Mouse (Mus musculus): ENCODE measurements around the gene Riiad1. TPM values are rescaled to one million over a fixed set of nuclear protein-coding genes. Genes with fewer than 3 reads are reported as not detected.

Gene Riiad1
- 14.1 and 16.1 TPM in 2 replicates for polyA plus RNA-seq (2015; fragmentation: Nextera tagmentation; extraction: Ambion mirVana)

DNA sequence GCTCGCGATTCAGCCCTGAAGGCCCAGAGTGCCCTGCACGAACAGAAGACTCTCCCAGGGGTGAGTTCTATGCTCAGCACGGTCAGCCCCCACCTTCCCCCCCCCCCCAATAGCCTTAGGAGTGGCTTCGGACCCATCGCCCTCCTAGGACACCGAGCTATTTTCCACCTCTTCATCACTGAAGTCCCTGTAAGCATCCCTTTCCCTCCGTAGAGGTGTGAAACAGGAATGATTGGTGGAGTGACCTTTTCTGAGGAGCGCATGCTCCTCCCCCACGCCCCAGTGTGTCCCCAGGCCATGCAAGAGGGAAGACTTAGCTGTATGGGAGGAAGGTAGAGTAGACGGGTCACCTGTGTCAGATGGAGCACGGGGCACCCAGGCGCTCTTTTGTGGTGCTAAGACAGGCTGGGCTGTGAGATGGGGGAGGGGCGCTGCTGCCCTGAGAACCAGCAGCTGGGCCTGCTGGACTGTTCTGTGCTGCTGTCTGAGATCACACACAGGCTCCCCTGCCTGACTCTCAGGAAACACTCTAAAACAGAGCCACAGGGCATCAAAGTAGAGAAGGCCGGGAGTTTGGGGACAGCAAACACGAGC is at the start of gene Riiad1:
Gene Riiad1 (minus strand): TSS at position 51 of the 594 bp plus-strand sequence.
- Histone ChIP-seq H3K9me3 (replicated peaks) (no peaks in the 10 kb centered on the region), H3K27me3 (replicated peaks) (no peaks in the 10 kb centered on the region), H3K4me1 (peaks cover 75% of the 10 kb centered on the region), H3K9ac (replicated peaks) (peak within 1 kb of the TSS; percentile 84), H3K4me3 (replicated peaks) (peak within 1 kb of the TSS; percentile 63), H3K4me2 (peak within 1 kb of the TSS; percentile 78), H3K36me3 (peaks cover 19% of the 10 kb centered on the region), H3K27ac (replicated peaks) (peak within 1 kb of the TSS; percentile 88)
- WGBS, result 10% methylated on average over 16 of the region's 16 CpGs
- ATAC-seq (ENCODE audit: low FRiP score), result no peak

- Histone ChIP-seq H3K4me3 (replicated peaks) (no peak overlapping the region), H3K27me3 (replicated peaks) (no peaks in the 10 kb centered on the region), H3K36me3 (peaks cover 41% of the 10 kb centered on the region), H3K4me2 (no peak overlapping the region), H3K9me3 (replicated peaks) (no peaks in the 10 kb centered on the region), H3K27ac (replicated peaks) (no peak overlapping the region), H3K9ac (replicated peaks) (no peak overlapping the region), H3K4me1 (no peaks in the 10 kb centered on the region)
- ATAC-seq (ENCODE audit: low FRiP score), result no peak
- WGBS, result 67% methylated on average over 2 of the region's 2 CpGs
These were observed 46.6 kb upstream of the Riiad1 start for GRCm38 (mm10) chr3:94526731-94527130.

DNA sequence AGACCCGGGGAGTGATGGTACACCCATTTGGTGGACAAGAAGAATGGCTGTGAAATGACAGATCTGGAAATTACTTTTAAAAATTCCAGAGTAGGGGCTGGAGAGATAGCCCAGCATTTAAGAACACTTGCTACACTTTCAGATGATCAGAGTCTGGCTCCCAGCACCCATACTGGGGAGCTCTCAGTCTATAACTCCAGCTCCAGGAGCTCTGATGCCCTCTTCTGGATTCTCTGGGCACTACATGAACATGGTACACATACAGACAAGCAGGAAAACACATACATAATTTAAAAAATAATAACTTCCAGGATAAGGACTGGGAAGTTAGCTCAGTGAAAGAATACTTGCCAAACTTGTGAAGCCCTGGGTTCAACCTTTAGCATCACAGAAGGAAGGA is 26.5 kb upstream of the Riiad1 start:
- H3K4me1 ChIP-seq, result no peaks in the 10 kb centered on the region
- H3K27me3 ChIP-seq (replicated peaks), result no peaks in the 10 kb centered on the region
- H3K4me3 ChIP-seq (replicated peaks), result no peak overlapping the region
- peaks cover 47% of the 10 kb centered on the region for H3K36me3 ChIP-seq
- no peak overlapping the region for H3K4me2 ChIP-seq
- H3K27ac ChIP-seq (replicated peaks), result no peak overlapping the region
- H3K9me3 ChIP-seq (replicated peaks), result no peaks in the 10 kb centered on the region
- H3K9ac ChIP-seq (replicated peaks), result no peak overlapping the region
- ATAC-seq (ENCODE audit: low FRiP score), result no peak
- 95% methylated on average over 1 of the region's 1 CpGs for WGBS

- WGBS, result 74% methylated on average over 3 of the region's 3 CpGs
- peaks cover 36% of the 10 kb centered on the region for H3K36me3 ChIP-seq
- H3K9ac ChIP-seq (replicated peaks), result no peak overlapping the region
- no peak overlapping the region for H3K4me3 ChIP-seq (replicated peaks)
- no peak overlapping the region for H3K4me2 ChIP-seq
- H3K27me3 ChIP-seq (replicated peaks), result no peaks in the 10 kb centered on the region
- ATAC-seq (ENCODE audit: low FRiP score), result 0 out of 2 replicates have a peak, but pooled peaks have one; percentile 41
- no peaks in the 10 kb centered on the region for H3K4me1 ChIP-seq
- H3K27ac ChIP-seq (replicated peaks), result no peak overlapping the region
- no peaks in the 10 kb centered on the region for H3K9me3 ChIP-seq (replicated peaks)
These were observed 22.1 kb upstream of the Riiad1 start for GRCm38 (mm10) chr3:94502243-94502642.

GRCm38 (mm10) chr3:94497162-94497561 is 17.0 kb upstream of the Riiad1 start:
- Histone ChIP-seq H3K27me3 (replicated peaks) (no peaks in the 10 kb centered on the region), H3K36me3 (peaks cover 26% of the 10 kb centered on the region), H3K9ac (replicated peaks) (no peak overlapping the region), H3K4me2 (no peak overlapping the region), H3K4me1 (no peaks in the 10 kb centered on the region), H3K4me3 (replicated peaks) (no peak overlapping the region), H3K9me3 (replicated peaks) (no peaks in the 10 kb centered on the region), H3K27ac (replicated peaks) (no peak overlapping the region)
- no peak for ATAC-seq (ENCODE audit: low FRiP score)
- 72% methylated on average over 4 of the region's 4 CpGs for WGBS

DNA sequence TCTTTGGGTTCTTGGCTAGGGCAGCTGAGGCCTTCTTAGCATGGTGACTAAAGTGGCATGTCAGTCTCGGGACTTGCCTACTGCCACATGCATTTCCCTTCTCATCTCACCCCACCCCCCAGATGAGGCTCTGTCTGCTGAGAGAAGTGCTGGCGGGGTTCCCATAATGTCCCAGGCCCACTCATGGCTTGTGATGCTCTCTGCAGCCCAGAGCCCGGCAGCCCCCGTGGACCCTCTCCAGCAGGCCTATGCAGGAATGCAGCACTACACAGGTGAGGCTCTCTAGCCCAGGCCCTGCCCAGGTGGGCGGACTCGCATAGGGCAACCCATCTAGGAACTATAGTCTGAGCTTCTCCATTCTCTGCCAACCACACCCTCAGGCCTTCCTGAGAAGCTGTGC is 7.4 kb upstream of the Riiad1 start:
- no peaks in the 10 kb centered on the region for H3K9me3 ChIP-seq (replicated peaks)
- no peak for ATAC-seq (ENCODE audit: low FRiP score)
- H3K27me3 ChIP-seq (replicated peaks), result no peaks in the 10 kb centered on the region
- H3K9ac ChIP-seq (replicated peaks), result no peak overlapping the region
- H3K4me2 ChIP-seq, result no peak overlapping the region
- WGBS, result 66% methylated on average over 6 of the region's 6 CpGs
- H3K4me3 ChIP-seq (replicated peaks), result no peak overlapping the region
- peaks cover 48% of the 10 kb centered on the region for H3K4me1 ChIP-seq
- peaks cover 49% of the 10 kb centered on the region for H3K36me3 ChIP-seq
- no peak overlapping the region for H3K27ac ChIP-seq (replicated peaks)

GRCm38 (mm10) chr3:94485922-94486321 is 5.8 kb upstream of the Riiad1 start:
- Histone ChIP-seq H3K27ac (replicated peaks) (0 out of 2 replicates have a peak overlapping the region, but pooled peaks have one; percentile 83), H3K36me3 (peaks cover 60% of the 10 kb centered on the region), H3K4me3 (replicated peaks) (no peak overlapping the region), H3K9me3 (replicated peaks) (no peaks in the 10 kb centered on the region), H3K27me3 (replicated peaks) (no peaks in the 10 kb centered on the region), H3K4me2 (no peak overlapping the region), H3K9ac (replicated peaks) (no peak overlapping the region), H3K4me1 (peaks cover 64% of the 10 kb centered on the region)
- WGBS, result 57% methylated on average over 7 of the region's 7 CpGs
- ATAC-seq (ENCODE audit: low FRiP score), result no peak

DNA sequence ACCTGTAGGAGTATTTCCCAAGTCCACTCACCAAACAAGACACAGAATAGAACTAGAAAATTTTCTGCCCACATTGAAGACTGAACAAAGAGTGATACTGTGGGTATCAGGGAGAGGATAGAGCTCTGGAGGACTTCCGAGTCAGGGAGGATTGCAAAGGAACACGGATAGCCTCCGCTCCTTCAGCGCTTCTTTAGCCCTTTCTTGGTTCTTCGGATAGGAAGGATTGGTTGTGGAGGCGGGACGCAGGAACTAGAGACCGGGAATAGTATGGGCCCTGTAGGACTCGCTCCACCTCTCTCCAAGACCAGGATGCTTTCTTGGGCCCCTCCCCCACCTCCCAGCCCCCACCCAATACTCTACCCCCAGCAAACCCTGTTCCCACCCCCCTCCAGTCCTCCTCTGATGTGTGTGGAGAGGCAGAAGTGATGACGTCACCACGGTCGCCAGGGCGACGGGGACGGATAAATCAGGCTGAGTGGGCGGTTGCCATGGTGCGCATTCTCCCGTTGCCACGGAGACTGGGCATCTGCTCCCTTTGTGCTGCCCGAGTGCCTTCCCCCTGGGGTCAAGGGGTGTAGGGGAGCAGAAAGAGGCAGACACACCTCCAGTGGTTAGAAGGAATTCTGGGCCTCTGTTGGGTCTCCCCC is 3.8 kb upstream of the Riiad1 start:
- Histone ChIP-seq H3K27me3 (replicated peaks) (no peaks in the 10 kb centered on the region), H3K4me2 (peak overlapping the region; percentile 48), H3K9me3 (replicated peaks) (no peaks in the 10 kb centered on the region), H3K27ac (replicated peaks) (peak overlapping the region; percentile 83), H3K36me3 (peaks cover 47% of the 10 kb centered on the region), H3K4me1 (peaks cover 81% of the 10 kb centered on the region), H3K4me3 (replicated peaks) (peak overlapping the region; percentile 17; the same call in 1 of the 2 replicates), H3K9ac (replicated peaks) (no peak overlapping the region)
- 4% methylated on average over 20 of the region's 20 CpGs for WGBS
- ATAC-seq (ENCODE audit: low FRiP score), result peak; percentile 80

GRCm38 (mm10) chr3:94482764-94483385 is 2.7 kb upstream of the Riiad1 start:
- H3K36me3 ChIP-seq, result peaks cover 40% of the 10 kb centered on the region
- H3K9ac ChIP-seq (replicated peaks), result no peak overlapping the region
- no peaks in the 10 kb centered on the region for H3K27me3 ChIP-seq (replicated peaks)
- WGBS, result 80% methylated on average over 17 of the region's 17 CpGs
- H3K4me2 ChIP-seq, result 0 out of 2 replicates have a peak overlapping the region, but pooled peaks have one; percentile 48
- ATAC-seq (ENCODE audit: low FRiP score), result no peak
- H3K4me3 ChIP-seq (replicated peaks), result no peak overlapping the region
- H3K4me1 ChIP-seq, result peaks cover 81% of the 10 kb centered on the region
- H3K9me3 ChIP-seq (replicated peaks), result no peaks in the 10 kb centered on the region
- H3K27ac ChIP-seq (replicated peaks), result peak overlapping the region; percentile 83

GRCm38 (mm10) chr3:94481429-94481828 is 1.3 kb upstream of the Riiad1 start:
- H3K4me1 ChIP-seq, result peaks cover 81% of the 10 kb centered on the region
- H3K36me3 ChIP-seq, result peaks cover 25% of the 10 kb centered on the region
- 74% methylated on average over 4 of the region's 4 CpGs for WGBS
- H3K4me3 ChIP-seq (replicated peaks), result no peak overlapping the region
- peak overlapping the region; percentile 33; the same call in 1 of the 2 replicates for H3K27ac ChIP-seq (replicated peaks)
- peak overlapping the region; percentile 78; the same call in 1 of the 2 replicates for H3K4me2 ChIP-seq
- ATAC-seq (ENCODE audit: low FRiP score), result no peak
- no peaks in the 10 kb centered on the region for H3K27me3 ChIP-seq (replicated peaks)
- H3K9ac ChIP-seq (replicated peaks), result 0 out of 2 replicates have a peak overlapping the region, but pooled peaks have one; percentile 7
- no peaks in the 10 kb centered on the region for H3K9me3 ChIP-seq (replicated peaks)

DNA sequence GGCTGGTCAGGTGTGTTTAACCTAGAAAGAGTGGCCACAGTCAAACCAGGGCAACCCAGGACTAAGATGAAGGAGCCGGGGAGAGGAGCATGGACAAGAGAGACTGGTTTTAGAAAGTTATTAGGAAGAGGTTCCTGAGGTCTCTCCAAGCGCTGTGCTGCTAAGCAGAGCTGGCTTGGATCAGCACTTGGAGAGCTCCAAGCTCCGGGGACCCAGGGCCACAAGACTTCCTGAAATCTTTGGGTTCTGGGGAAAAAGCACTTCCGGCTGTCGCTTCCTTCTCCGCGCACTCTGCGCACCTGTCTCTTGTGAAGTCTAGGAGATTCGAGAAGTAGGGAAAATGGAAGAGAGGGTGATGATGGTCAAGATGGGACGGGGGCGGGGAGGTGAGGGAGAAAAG is 577 bp downstream of the Riiad1 start:
- Histone ChIP-seq H3K4me3 (replicated peaks) (peak overlapping the region; percentile 63), H3K27me3 (replicated peaks) (no peaks in the 10 kb centered on the region), H3K9ac (replicated peaks) (peak overlapping the region; percentile 84), H3K36me3 (peaks cover 17% of the 10 kb centered on the region; the same call in 1 of the 2 replicates), H3K4me1 (peaks cover 67% of the 10 kb centered on the region), H3K4me2 (peak overlapping the region; percentile 78), H3K9me3 (replicated peaks) (no peaks in the 10 kb centered on the region), H3K27ac (replicated peaks) (peak overlapping the region; percentile 88; the same call in 1 of the 2 replicates)
- ATAC-seq (ENCODE audit: low FRiP score), result no peak
- WGBS, result 6% methylated on average over 11 of the region's 11 CpGs

All from neural tube, embryonic 15.5 days (tissue).